Mouse (Mus musculus): ENCODE results near the gene Nudt5. TPM values are rescaled to one million over a fixed set of nuclear protein-coding genes. Genes with fewer than 3 reads are reported as not detected.

Gene Nudt5
- polyA plus RNA-seq, 3 experiments from 2014 or later = 44.8 to 87.6 (median 51.4) TPM

DNA sequence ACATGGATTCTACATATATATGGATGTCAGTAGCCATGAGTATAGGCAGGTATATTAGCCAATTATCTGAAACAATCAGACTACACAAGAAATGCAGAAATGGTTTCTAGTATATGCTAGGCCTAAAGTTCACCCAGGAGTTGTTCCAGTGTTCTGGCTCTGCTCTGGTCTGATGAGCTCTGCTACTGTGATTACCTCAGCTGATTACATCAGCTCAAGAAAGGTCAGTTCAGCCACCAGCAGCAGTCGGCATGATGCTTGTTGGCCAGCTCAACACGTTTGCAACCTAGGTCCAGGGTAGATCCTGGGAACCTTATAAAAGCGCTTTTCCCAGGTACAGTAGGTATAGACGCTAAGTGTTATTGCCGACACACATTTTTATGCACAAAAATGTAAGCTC, 24.9 kb downstream of the Nudt5 start:
- no peak for ATAC-seq

DNA sequence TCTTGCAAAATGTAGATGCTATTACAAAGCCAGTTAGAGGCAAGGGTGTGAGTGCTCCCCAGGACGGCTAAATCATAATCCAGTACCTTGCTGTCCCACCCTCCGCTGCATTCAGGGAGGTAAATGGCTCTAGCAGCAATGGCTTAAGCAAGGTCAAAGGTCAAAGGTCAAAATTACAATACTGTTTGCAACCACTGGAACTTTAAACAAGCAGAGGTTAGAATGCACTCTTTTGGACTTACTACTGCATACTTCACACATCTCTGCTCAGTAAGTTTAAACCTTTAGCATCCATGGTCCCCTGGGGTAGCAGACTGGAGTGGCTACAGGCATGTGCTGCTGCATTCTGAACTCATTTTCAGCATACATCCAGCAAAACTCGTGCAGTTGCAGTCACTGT, 32.6 kb downstream of the Nudt5 start:
- no peak for ATAC-seq

DNA sequence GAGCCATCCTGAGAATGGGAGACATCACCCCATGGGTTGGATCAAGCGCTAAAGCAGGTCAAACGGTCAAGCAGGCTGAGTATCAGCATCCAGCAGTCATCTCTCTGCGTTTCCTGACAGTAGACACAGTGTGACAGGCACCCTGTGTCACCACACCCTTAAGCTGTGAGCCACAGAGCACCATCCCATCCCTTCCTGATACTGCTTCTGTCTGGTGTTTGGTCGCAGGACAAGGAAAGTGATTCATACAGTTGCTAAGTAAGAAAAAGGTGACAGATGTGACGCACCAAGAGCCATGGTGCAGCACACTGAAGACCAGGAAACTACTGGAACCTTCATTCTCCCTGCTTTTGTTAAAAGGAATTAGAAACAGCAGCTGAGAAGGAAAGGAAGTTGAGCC, 44.0 kb downstream of the Nudt5 start:
- no peak for ATAC-seq

DNA sequence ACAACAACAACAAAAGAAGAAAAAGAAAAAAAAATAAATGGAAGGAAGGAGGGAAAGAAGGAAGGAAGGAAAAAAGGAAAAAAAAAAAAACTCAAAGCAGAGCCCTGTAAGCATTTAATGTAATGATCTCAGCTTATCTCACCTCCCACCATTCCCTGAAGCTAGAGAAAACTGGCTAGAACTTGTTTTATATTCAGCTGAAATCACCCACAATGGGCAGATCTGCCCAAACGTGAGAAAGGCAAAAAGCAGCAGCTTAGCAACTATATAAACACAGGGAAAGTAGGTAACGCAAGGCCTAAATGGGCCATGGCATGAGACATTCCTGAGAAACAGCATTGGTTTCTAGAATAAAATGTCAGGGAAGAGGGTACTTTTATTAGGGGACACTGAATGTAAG, 44.6 kb downstream of the Nudt5 start:
- ATAC-seq = no peak

DNA sequence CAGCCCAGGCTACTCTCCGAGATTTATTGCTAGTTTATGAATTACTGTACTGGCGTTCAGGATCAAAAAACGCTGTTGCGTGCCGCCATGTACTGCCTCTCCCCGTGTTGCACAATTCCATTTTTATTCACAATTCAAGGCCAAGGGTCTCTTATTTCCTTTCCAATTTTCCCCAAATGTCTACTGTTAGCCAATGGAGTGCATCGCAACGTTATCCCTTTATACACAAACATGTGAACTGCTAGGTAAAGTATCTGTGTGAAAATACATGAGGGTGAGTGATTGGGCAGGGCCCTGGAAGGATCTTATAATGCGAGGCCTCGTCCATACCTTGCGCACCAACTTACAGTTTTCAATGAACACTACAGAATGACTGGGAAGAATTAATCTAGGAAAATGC, 49.5 kb downstream of the Nudt5 start:
- ATAC-seq = no peak

DNA sequence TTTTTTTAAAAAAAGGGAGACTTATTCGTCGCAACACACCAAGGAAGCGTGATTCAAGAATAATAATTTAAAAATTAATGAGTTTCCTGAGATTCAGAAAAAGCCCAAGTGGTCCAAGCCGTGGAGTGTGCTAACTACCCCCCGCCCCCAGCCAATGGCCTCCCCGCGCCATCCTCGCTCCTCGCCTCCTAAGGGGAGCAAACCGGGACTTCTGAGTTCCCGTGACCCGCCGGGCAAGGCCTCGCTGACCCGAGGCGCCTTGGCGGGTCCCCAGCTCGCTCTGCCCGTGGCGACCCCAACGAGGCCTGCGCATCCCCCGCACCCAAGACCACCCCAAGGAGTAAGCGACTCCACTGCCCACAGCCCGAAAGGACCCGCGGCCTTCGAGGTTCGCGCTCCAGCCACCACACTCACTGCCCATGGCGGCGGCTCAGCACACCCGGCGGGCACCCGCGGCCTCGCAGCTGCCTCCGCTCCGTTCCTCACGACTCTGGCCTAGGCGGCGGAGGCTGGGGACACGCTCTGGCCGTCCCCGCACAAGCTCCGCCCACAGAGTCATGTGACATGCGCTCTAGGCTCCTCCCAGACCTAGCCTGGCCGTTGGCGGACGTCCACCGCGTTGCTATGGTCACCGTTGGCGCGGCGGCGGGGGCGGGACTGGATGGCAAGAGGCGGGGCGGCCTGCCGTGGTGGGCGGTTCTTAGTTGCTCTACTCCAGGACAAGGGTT, 50.2 kb downstream of the Nudt5 start, which contains the start of gene Sec61a2:
TSS of gene Sec61a2 (minus strand) at position 590 of the 728 bp plus-strand sequence.
- peak; percentile 97 for ATAC-seq

DNA sequence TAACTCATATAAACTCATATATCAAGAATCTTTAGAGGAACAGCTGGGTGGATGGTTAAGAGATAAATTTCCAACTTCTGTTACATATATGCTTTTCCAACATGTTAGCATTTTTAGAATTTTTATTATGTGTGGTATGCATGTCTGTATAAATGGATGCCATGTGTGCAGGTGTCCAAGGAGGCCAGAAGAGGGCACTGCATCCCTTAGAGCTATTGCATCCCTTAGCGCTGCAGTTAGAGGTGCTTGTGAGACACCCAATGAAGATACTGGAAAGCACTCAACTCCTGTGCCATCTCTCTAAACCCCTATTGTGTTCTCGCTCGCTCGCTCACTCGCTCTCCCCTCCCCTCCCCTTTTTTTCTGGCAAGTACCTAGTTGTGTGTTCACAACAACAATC, 55.3 kb downstream of the Nudt5 start:
- ATAC-seq = no peak

DNA sequence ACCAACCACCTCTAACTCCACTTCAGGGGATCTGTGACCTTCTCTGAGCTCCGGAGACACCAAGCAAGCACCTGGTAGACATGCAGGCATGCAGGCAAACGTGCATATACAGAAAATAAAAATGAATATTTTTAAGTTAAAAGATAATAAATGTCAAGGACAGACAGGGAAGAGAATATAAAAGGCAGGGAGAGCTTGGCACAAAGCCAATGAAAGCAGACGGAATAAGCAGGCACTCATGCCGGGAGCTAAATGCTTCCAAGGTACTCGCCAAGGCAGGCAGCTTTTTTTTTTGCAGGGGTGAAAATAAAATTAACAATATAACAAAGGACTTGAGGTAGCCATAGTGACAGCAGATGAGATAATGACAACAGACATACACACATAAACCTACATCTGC, 61.3 kb downstream of the Nudt5 start:
- ATAC-seq = no peak

DNA sequence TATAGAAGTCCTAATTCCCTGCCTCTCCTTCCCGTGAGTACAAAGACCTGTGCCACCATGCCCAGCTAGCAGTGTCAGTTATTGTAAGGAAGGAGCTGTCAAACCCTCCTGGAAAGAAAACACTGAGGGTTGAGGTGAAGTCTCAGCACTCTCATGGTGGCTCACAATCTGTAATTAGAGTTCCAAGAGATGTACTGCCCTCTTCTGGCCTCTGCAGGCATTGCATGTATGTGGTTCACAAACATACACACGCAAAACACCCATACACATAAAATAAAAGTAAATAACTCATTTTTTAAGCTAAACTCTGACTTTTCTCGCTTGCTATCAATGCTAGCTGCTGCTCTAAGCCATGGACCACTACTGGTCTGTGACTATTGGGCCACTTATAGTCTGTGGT, 61.8 kb downstream of the Nudt5 start:
- peak; percentile 52 for ATAC-seq

DNA sequence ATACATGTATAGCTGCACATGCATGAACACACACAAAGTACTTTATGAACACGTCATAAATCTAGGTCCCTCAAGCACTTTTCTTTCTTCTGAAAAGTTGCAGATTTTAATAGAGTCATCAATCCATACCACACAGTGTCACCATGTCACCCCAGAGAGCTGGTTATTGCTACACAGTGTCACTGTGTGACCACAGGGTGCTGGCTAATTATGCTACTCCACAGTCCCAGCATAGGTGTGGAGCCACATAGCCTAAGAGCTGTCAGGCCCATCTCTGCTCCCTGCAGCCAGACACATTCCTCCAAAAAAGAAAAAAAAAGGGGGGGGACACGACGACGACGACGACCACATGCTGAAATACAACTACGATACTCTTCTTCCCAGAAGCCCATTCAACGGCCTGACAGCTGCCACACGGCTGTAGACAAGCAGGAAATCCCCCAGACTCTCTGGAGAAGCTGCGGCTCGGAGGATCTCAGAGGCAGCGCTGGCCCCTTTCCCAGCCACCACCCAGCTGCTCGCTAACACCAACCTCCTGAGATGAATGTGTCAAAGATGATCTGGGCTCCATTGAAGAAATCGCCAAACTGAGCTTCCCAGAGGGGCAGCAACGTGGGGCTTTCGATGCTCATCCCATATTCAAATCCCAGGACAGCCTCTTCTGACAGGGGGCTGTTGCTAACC, 66.6 kb downstream of the Nudt5 start:
- ATAC-seq = no peak

Other genes with a start within 250 kb of the Nudt5 start
- 10 to 100 TPM in 1 of 3 experiments, 1 to 10 TPM in 2; 8.0 to 13.0 (median 9.3) TPM for gene Camk1d, start 130.5 kb upstream of the Nudt5 start, polyA plus RNA-seq (2017; shearing (Covaris generic))
- gene Cdc123, start 145 bp downstream of the Nudt5 start, polyA plus RNA-seq (2017; shearing (Covaris generic)) = 100 to 1,000 TPM; 136 to 251 (median 179) TPM
- 1 to 10 TPM; 1.7 to 2.3 (median 1.8) TPM for gene Gm13199, start 17.9 kb downstream of the Nudt5 start, polyA plus RNA-seq (2017; shearing (Covaris generic))
- gene Sec61a2, start 50.4 kb downstream of the Nudt5 start, polyA plus RNA-seq (2017; shearing (Covaris generic)) = 10 to 100 TPM; 13.5 to 27.1 (median 15.8) TPM
- under 1 TPM in 2 of 3 experiments, not detected in 1; 0.12 to 0.33 TPM for gene Dhtkd1, start 97.8 kb downstream of the Nudt5 start, polyA plus RNA-seq (2017; shearing (Covaris generic))
- gene Upf2, start 106.5 kb downstream of the Nudt5 start, polyA plus RNA-seq (2017; shearing (Covaris generic)) = 10 to 100 TPM; 16.7 to 20.1 (median 17.3) TPM